Mouse (Mus musculus): ENCODE data around the gene Tmem140. TPM values are rescaled to one million over a fixed set of nuclear protein-coding genes. Genes with fewer than 3 reads are reported as not detected.

Gene Tmem140
- polyA plus RNA-seq, 1 experiment: 12.0 TPM

- Histone ChIP-seq H3K4me2 (ENCODE audit: low read depth) (no peak overlapping the region), H3K27me3 (ENCODE audit: control insufficient read depth, insufficient read depth, insufficient read length) (no peaks in the 10 kb centered on the region)
Measured at GRCm38 (mm10) chr6:34875268-34875761, 12.4 kb downstream of the Tmem140 start.

DNA sequence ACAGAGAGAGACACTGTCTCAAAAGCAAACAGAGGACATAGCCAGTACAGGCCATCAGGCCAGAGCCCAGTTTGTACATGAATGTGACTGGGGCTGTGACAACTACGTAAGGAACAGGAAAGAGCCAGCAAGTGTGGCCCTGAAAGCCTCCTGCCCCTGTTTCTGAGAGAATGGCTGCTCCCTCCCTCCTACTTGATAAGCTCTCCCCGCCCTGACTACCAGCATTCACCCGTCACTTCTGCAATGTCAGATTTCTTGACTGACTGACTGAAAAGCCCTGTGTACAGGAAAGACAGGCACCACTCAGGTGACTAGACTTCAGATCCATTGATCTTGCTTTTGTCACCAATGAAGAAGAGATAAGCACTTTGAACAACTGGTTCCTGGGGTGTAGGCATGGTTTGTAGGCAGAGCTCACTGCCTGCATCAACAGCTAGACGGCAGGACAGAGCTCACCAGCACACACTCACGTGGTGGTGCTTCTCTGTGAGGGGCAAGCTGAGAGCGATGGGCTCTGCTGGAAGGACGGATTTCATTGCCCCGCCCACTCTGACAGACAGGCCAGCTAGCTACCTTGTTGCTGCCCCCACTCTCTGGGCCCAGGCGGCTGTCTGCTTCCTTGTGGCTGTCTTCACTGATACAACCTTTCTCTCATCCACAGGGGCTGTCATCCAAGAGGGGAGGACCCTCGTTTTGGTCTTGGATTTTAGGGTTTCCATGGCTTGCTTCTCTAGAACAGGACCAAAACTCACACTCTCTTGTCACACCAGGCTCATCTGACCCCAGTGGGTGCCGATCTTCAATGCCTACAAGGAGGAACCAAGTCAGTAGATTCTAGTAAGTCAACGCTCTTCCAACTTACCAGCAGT, 13.3 kb downstream of the Tmem140 start:
- Histone ChIP-seq H3K4me3 (peak overlapping the region; percentile 67), H3K27me3 (ENCODE audit: control insufficient read depth, insufficient read depth, insufficient read length) (no peaks in the 10 kb centered on the region), H3K4me2 (ENCODE audit: low read depth) (peak overlapping the region; percentile 87), H3K36me3 (ENCODE audit: control insufficient read depth, insufficient read depth) (peaks cover 7% of the 10 kb centered on the region), H3ac (ENCODE audit: control insufficient read depth, insufficient read length) (no peak overlapping the region), H3K79me2 (ENCODE audit: control insufficient read depth, insufficient read depth) (peaks cover 15% of the 10 kb centered on the region)
- no peak for TF ChIP-seq TCF12 (IDR thresholded peaks at IDR 0.05; ENCODE audit: insufficient read depth, poor library complexity, severe bottlenecking)
- no peak for TF ChIP-seq MYOD1 (IDR thresholded peaks at IDR 0.05; ENCODE audit: control insufficient read depth in 1 of 3, insufficient read length in 2 of 3, low read depth in 2 of 3)
- peak; percentile 27 for TF ChIP-seq POLR2A (IDR thresholded peaks at IDR 0.05; ENCODE audit: insufficient read length, low read depth)
- TF ChIP-seq USF1 (IDR thresholded peaks at IDR 0.05; ENCODE audit: low read depth): no peak
- no peak for TF ChIP-seq MYOG (IDR thresholded peaks at IDR 0.05; ENCODE audit: control insufficient read depth in 1 of 3, insufficient read depth in 1 of 3, insufficient read length in 2 of 3, low read depth in 2 of 3)
- TF ChIP-seq SRF (IDR thresholded peaks at IDR 0.05; ENCODE audit: control insufficient read depth, insufficient read length, low read depth): no peak

More at GRCm38 (mm10) chr6:34875268-34875761, 12.4 kb downstream of the Tmem140 start:
- Histone ChIP-seq H3ac (ENCODE audit: control insufficient read depth, insufficient read length) (no peak overlapping the region), H3K4me3 (no peak overlapping the region), H3K79me2 (ENCODE audit: control insufficient read depth, insufficient read depth) (peaks cover 15% of the 10 kb centered on the region), H3K36me3 (ENCODE audit: control insufficient read depth, insufficient read depth) (peaks cover 7% of the 10 kb centered on the region)
- TF ChIP-seq TCF12 (IDR thresholded peaks at IDR 0.05; ENCODE audit: insufficient read depth, poor library complexity, severe bottlenecking): no peak
- no peak for TF ChIP-seq REST (IDR thresholded peaks at IDR 0.05; ENCODE audit: insufficient read depth, insufficient read length)
- TF ChIP-seq POLR2AphosphoS2 (IDR thresholded peaks at IDR 0.05; ENCODE audit: insufficient read length, low read depth): peak; percentile 48
- TF ChIP-seq POLR2A (IDR thresholded peaks at IDR 0.05; ENCODE audit: insufficient read length, low read depth): no peak

DNA sequence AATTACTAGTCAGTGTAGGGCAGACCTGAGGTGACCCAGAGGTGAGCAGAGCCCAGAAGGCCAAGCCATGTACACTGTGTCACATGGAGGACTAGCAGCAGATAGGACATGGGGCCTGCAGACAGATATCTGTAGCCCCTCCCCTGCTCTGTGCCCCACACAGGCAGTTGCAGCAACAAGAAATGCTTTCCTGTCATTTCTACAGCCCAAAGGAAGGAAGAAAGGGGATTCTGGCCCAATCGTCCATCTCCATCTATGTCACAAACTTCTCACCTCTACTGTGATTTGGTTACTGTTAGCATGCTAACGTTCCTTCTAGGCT, 13.8 kb downstream of the Tmem140 start:
- Histone ChIP-seq H3K79me2 (ENCODE audit: control insufficient read depth, insufficient read depth) (peaks cover 15% of the 10 kb centered on the region), H3K36me3 (ENCODE audit: control insufficient read depth, insufficient read depth) (peaks cover 7% of the 10 kb centered on the region), H3K27me3 (ENCODE audit: control insufficient read depth, insufficient read depth, insufficient read length) (no peaks in the 10 kb centered on the region), H3K4me2 (ENCODE audit: low read depth) (peak overlapping the region; percentile 87), H3ac (ENCODE audit: control insufficient read depth, insufficient read length) (no peak overlapping the region), H3K4me3 (peak overlapping the region; percentile 67)
- TF ChIP-seq CEBPB (IDR thresholded peaks at IDR 0.05; ENCODE audit: insufficient read depth, poor library complexity, severe bottlenecking) (no peak), POLR2A (IDR thresholded peaks at IDR 0.05; ENCODE audit: insufficient read length, low read depth) (peak; percentile 12), POLR2AphosphoS2 (IDR thresholded peaks at IDR 0.05; ENCODE audit: insufficient read length, low read depth) (peak; percentile 16)

DNA sequence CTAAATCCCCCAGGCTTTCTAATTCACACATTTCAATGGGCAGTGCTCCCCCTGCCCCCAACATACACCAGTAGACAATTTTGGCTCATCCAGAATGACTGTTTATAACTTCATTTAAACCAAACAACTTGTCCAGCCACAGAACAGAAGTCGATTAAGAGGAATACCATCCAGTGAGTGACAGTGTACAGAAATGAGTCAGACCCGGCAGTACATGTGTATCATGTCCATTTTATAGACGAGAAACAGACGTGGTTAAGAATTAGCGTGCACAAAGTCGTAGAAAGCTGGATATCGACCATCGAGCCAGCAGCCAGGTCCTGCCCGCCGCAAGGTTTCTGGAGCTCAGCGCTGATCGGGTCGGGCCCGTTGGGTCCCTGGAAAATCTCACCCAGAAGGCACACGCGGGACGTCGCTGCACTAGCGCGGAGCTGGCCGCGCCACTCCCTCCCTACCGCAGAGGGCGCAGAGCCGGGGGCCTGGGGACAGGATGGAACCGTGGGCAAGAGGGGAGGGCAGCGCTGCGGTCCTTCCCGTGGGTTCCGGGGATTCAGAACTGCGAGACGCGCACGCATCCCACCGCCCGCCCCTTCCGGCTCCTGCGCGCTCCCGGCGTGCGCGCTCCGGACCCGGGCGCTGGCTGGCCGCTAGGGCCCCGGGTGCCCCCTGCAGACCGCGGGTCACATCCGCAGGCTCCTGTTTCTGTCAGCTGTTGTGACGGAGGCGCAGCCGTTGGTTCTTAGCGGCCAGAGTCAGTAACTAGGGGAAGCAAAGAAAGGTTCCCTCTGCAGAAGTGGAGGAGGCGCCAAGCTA, 14.8 kb downstream of the Tmem140 start, which contains the start of gene Cyren:
Gene Cyren (minus strand): TSS at position 552 of the 813 bp plus-strand sequence.
- peaks cover 7% of the 10 kb centered on the region for H3K36me3 ChIP-seq (ENCODE audit: control insufficient read depth, insufficient read depth)
- H3K79me2 ChIP-seq (ENCODE audit: control insufficient read depth, insufficient read depth): peaks cover 15% of the 10 kb centered on the region
- TF ChIP-seq MYOG (IDR thresholded peaks at IDR 0.05; ENCODE audit: control insufficient read depth in 1 of 3, insufficient read depth in 1 of 3, insufficient read length in 2 of 3, low read depth in 2 of 3) (peak; percentile 44 to 83 (median 60)), TCF3 (IDR thresholded peaks at IDR 0.05; ENCODE audit: insufficient read length, low read depth) (no peak), MYOD1 (IDR thresholded peaks at IDR 0.05; ENCODE audit: control insufficient read depth in 1 of 3, insufficient read length in 2 of 3, low read depth in 2 of 3) (peak in 2 of 3 experiments; percentile 36 to 50), USF1 (IDR thresholded peaks at IDR 0.05; ENCODE audit: low read depth) (no peak), SRF (IDR thresholded peaks at IDR 0.05; ENCODE audit: control insufficient read depth, insufficient read length, low read depth) (no peak), MAX (IDR thresholded peaks at IDR 0.05; ENCODE audit: low read depth) (no peak), POLR2A (IDR thresholded peaks at IDR 0.05; ENCODE audit: insufficient read length, low read depth) (peak; percentile 86), POLR2AphosphoS2 (IDR thresholded peaks at IDR 0.05; ENCODE audit: insufficient read length, low read depth) (peak; percentile 98), REST (IDR thresholded peaks at IDR 0.05; ENCODE audit: insufficient read depth, insufficient read length) (no peak), TCF12 (IDR thresholded peaks at IDR 0.05; ENCODE audit: insufficient read depth, poor library complexity, severe bottlenecking) (no peak), E2F4 (IDR thresholded peaks at IDR 0.05; ENCODE audit: insufficient read depth) (no peak), CEBPB (IDR thresholded peaks at IDR 0.05; ENCODE audit: insufficient read depth, poor library complexity, severe bottlenecking) (no peak)

More for the DNA sequence above, 14.8 kb downstream of the Tmem140 start, which contains the start of gene Cyren:
- Histone ChIP-seq H3K27me3 (ENCODE audit: control insufficient read depth, insufficient read depth, insufficient read length) (no peaks in the 10 kb centered on the region), H3K4me3 (peak within 1 kb of the TSS; percentile 67), H3K4me2 (ENCODE audit: low read depth) (peak within 1 kb of the TSS; percentile 87), H3ac (ENCODE audit: control insufficient read depth, insufficient read length) (peak within 1 kb of the TSS; percentile 15)
